Mouse (Mus musculus) hindbrain, embryonic 10.5 days (tissue): Measurements from ENCODE around the gene Gng5. TPM values are rescaled to one million over a fixed set of nuclear protein-coding genes. Genes with fewer than 3 reads are reported as not detected.

Source experiments
- DNase-seq: peaks from one replicate; pipeline ENCODE4 v3.0.0-alpha.2; 2017; ENCODE audit warnings: low spot score
- H3K27ac ChIP-seq: fragments of 300-500 bp; sonication (generic); 2 replicates; pipeline ENCODE4 v1.5.1; 2016; ENCODE audit warnings: mild to moderate bottlenecking, moderate library complexity
- H3K27me3 ChIP-seq: fragments of 300-500 bp; sonication (generic); 2 replicates; pipeline ENCODE4 v1.6.1; 2016; ENCODE audit warnings: mild to moderate bottlenecking; ENCODE audit not compliant: poor library complexity, insufficient read depth, severe bottlenecking
- H3K36me3 ChIP-seq: fragments of 300-500 bp; sonication (generic); 2 replicates; pipeline ENCODE4 v1.6.1; 2016; ENCODE audit warnings: mild to moderate bottlenecking, moderate library complexity
- H3K4me1 ChIP-seq: fragments of 300-500 bp; sonication (generic); replicated peaks from 2 replicates; pipeline ENCODE4 v1.6.1; 2016; ENCODE audit warnings: mild to moderate bottlenecking
- H3K4me3 ChIP-seq: fragments of 300-500 bp; sonication (generic); 2 replicates; pipeline ENCODE4 v1.5.1; 2016; ENCODE audit warnings: mild to moderate bottlenecking, moderate library complexity
- H3K9me3 ChIP-seq: fragments of 300-500 bp; sonication (generic); 2 replicates; pipeline ENCODE4 v1.6.1; 2016; ENCODE audit warnings: mild to moderate bottlenecking, moderate library complexity
- WGBS: fragments of 180-500 bp; shearing (Covaris S2); methylation state at CpG from one replicate; pipeline ENCODE4 v1.1.7; 2016; 5-methylcytosine and 5-hydroxymethylcytosine counted together
- polyA plus RNA-seq: library from polyadenylated mRNA; unstranded; fragments of >200 nt; fragmentation: Nextera tagmentation; extraction: Ambion mirVana; gene quantifications from 2 replicates; pipeline ENCODE4 v1.2.1, GENCODE M21; 2016

Gene Gng5
- polyA plus RNA-seq, 1 experiment from 2014 or later, result 1,284 TPM

GRCm38 (mm10) chr3:146500810-146501201 lies 1.2 kb downstream of the Gng5 start:
- no peak for DNase-seq

GRCm38 (mm10) chr3:146501601-146502123 lies 2.1 kb downstream of the Gng5 start:
- no peak for DNase-seq
- Histone ChIP-seq H3K4me3 (peak overlapping the region; percentile 89), H3K4me1 (peaks cover 24% of the 10 kb centered on the region), H3K27me3 (no peaks in the 10 kb centered on the region), H3K9me3 (no peaks in the 10 kb centered on the region), H3K36me3 (peaks cover 41% of the 10 kb centered on the region), H3K27ac (no peak overlapping the region)
- WGBS, result 59% methylated on average over 5 of the region's 5 CpGs

More at GRCm38 (mm10) chr3:146500810-146501201, 1.2 kb downstream of the Gng5 start:
- Histone ChIP-seq H3K9me3 (no peaks in the 10 kb centered on the region), H3K4me1 (peaks cover 24% of the 10 kb centered on the region), H3K27me3 (no peaks in the 10 kb centered on the region), H3K27ac (peak overlapping the region; percentile 99), H3K4me3 (peak overlapping the region; percentile 89), H3K36me3 (peaks cover 32% of the 10 kb centered on the region)
- WGBS, result 13% methylated on average over 5 of the region's 5 CpGs

GRCm38 (mm10) chr3:146506711-146507110 lies 7.1 kb downstream of the Gng5 start:
- H3K4me3 ChIP-seq, result no peak overlapping the region
- peaks cover 91% of the 10 kb centered on the region for H3K36me3 ChIP-seq
- peaks cover 15% of the 10 kb centered on the region for H3K4me1 ChIP-seq
- H3K9me3 ChIP-seq, result no peaks in the 10 kb centered on the region
- H3K27ac ChIP-seq, result no peak overlapping the region
- no peaks in the 10 kb centered on the region for H3K27me3 ChIP-seq
- 96% methylated on average over 7 of the region's 7 CpGs for WGBS
- no peak for DNase-seq

- Histone ChIP-seq H3K27me3 (no peaks in the 10 kb centered on the region), H3K4me3 (peak overlapping the region; percentile 89), H3K36me3 (peaks cover 39% of the 10 kb centered on the region), H3K27ac (peak overlapping the region; percentile 98), H3K9me3 (no peaks in the 10 kb centered on the region), H3K4me1 (peaks cover 12% of the 10 kb centered on the region; the same call in 1 of the 2 replicates)
- 54% methylated on average over 5 of the region's 5 CpGs for WGBS
- no peak for DNase-seq
These were observed 20.7 kb downstream of the Gng5 start for GRCm38 (mm10) chr3:146520226-146520797.

GRCm38 (mm10) chr3:146520798-146521651 lies 21.4 kb downstream of the Gng5 start, which contains the start of gene Rpf1:
Gene Rpf1, minus strand, starts transcription at chr3:146521429.
- Histone ChIP-seq H3K4me1 (peaks cover 12% of the 10 kb centered on the region; the same call in 1 of the 2 replicates), H3K27ac (peak within 1 kb of the TSS; percentile 98), H3K4me3 (peak within 1 kb of the TSS; percentile 89), H3K9me3 (no peaks in the 10 kb centered on the region), H3K36me3 (peaks cover 32% of the 10 kb centered on the region), H3K27me3 (no peaks in the 10 kb centered on the region)
- DNase-seq, result peak; percentile 92
- under 1% methylated on average over 67 of the region's 82 CpGs for WGBS

GRCm38 (mm10) chr3:146521652-146522020 lies 22.0 kb downstream of the Gng5 start:
- Histone ChIP-seq H3K27me3 (no peaks in the 10 kb centered on the region), H3K36me3 (peaks cover 26% of the 10 kb centered on the region), H3K4me1 (peaks cover 12% of the 10 kb centered on the region; the same call in 1 of the 2 replicates), H3K27ac (peak overlapping the region; percentile 98), H3K4me3 (peak overlapping the region; percentile 89), H3K9me3 (no peaks in the 10 kb centered on the region)
- DNase-seq, result no peak
- WGBS, result 18% methylated on average over 8 of the region's 8 CpGs

- DNase-seq, result no peak
- no peaks in the 10 kb centered on the region for H3K36me3 ChIP-seq
- WGBS, result 50% methylated on average over 2 of the region's 2 CpGs
These were observed 28.7 kb downstream of the Gng5 start for GRCm38 (mm10) chr3:146528335-146528734.

GRCm38 (mm10) chr3:146534986-146535385 lies 35.4 kb downstream of the Gng5 start:
- 66% methylated on average over 6 of the region's 6 CpGs for WGBS
- H3K36me3 ChIP-seq, result no peaks in the 10 kb centered on the region
- H3K27me3 ChIP-seq, result no peaks in the 10 kb centered on the region
- no peak overlapping the region for H3K4me3 ChIP-seq
- H3K27ac ChIP-seq, result no peak overlapping the region
- no peaks in the 10 kb centered on the region for H3K4me1 ChIP-seq
- no peaks in the 10 kb centered on the region for H3K9me3 ChIP-seq
- no peak for DNase-seq

More at GRCm38 (mm10) chr3:146528335-146528734, 28.7 kb downstream of the Gng5 start:
- no peaks in the 10 kb centered on the region for H3K4me1 ChIP-seq
- H3K9me3 ChIP-seq, result no peaks in the 10 kb centered on the region
- no peak overlapping the region for H3K4me3 ChIP-seq
- H3K27ac ChIP-seq, result no peak overlapping the region
- no peaks in the 10 kb centered on the region for H3K27me3 ChIP-seq

GRCm38 (mm10) chr3:146540521-146541273 lies 41.1 kb downstream of the Gng5 start:
- Histone ChIP-seq H3K27me3 (no peaks in the 10 kb centered on the region), H3K9me3 (no peaks in the 10 kb centered on the region), H3K4me1 (0 out of 2 replicates have a peak, but pooled peaks cover 4% of the 10 kb centered on the region), H3K36me3 (no peaks in the 10 kb centered on the region), H3K27ac (no peak overlapping the region), H3K4me3 (no peak overlapping the region)
- 90% methylated on average over 4 of the region's 4 CpGs for WGBS
- no peak for DNase-seq

GRCm38 (mm10) chr3:146543632-146544031 lies 44.0 kb downstream of the Gng5 start:
- no peak for DNase-seq
- Histone ChIP-seq H3K27ac (no peak overlapping the region), H3K9me3 (no peaks in the 10 kb centered on the region), H3K4me1 (0 out of 2 replicates have a peak, but pooled peaks cover 4% of the 10 kb centered on the region), H3K4me3 (no peak overlapping the region), H3K27me3 (no peaks in the 10 kb centered on the region), H3K36me3 (no peaks in the 10 kb centered on the region)
- 22% methylated on average over 1 of the region's 1 CpGs for WGBS

GRCm38 (mm10) chr3:146554816-146555215 lies 55.2 kb downstream of the Gng5 start:
- Histone ChIP-seq H3K4me3 (no peak overlapping the region), H3K27me3 (no peaks in the 10 kb centered on the region), H3K9me3 (no peaks in the 10 kb centered on the region), H3K27ac (no peak overlapping the region), H3K36me3 (no peaks in the 10 kb centered on the region), H3K4me1 (no peaks in the 10 kb centered on the region)
- WGBS, result 90% methylated on average over 7 of the region's 7 CpGs
- DNase-seq, result no peak
